Comparison of ENCODE assay signal across 10 mouse cellular contexts in genomic region chr11:50476971-50477370, GRCm38 (mm10). TPM values are rescaled to one million over a fixed set of nuclear protein-coding genes. Genes with fewer than 3 reads are reported as not detected.
DNase-seq lines count a peak whose midpoint lies in the region; ATAC-seq and TF ChIP-seq lines count a peak whose summit lies in the region.
"Had no signal": no experiment of that assay in that cellular context is flagged by ENCODE, and none has a peak within 500 bp of the region (broad histone marks: within the 10 kb centered on the region; RNA-seq: fewer than 3 reads in every experiment).

No protein-coding gene starts in this region.

- ATAC-seq in kidney, postnatal 0 days (replicated peaks; ENCODE audit: low FRiP score, low read depth) = no peak
- 0 out of 2 replicates have a peak, but pooled peaks have one; percentile 41 for ATAC-seq in embryonic facial prominence, embryonic 12.5 days (ENCODE audit: insufficient number of reproducible peaks, insufficient read depth, low FRiP score, low TSS enrichment)
- peak; percentile 72 for ATAC-seq in hindbrain, embryonic 16.5 days
- ATAC-seq in inflammation-experienced regulatory T-cells, adult 6 months = no peak

- no peaks in the 10 kb centered on the region for H3K27me3 ChIP-seq in kidney, postnatal 0 days (ENCODE audit: insufficient read depth, low read length)
- no peaks in the 10 kb centered on the region for H3K27me3 ChIP-seq in embryonic facial prominence, embryonic 12.5 days
- no peaks in the 10 kb centered on the region for H3K27me3 ChIP-seq in hindbrain, embryonic 16.5 days (replicated peaks; ENCODE audit: control insufficient read depth, insufficient read depth, low read length)

- no peak overlapping the region for H3K9ac ChIP-seq in kidney, postnatal 0 days (ENCODE audit: low read depth, low read length)
- H3K9ac ChIP-seq in embryonic facial prominence, embryonic 12.5 days = no peak overlapping the region
- no peak overlapping the region for H3K9ac ChIP-seq in hindbrain, embryonic 16.5 days (ENCODE audit: low read depth, low read length)
- H3K9ac ChIP-seq: liver, embryonic 14.5 days had no signal

- no peak for TF ChIP-seq CTCF in kidney, postnatal 0 days (IDR thresholded peaks at IDR 0.05; ENCODE audit: low read depth)

- peak; percentile 32 for DNase-seq in embryo, embryonic 11 days
- no peak for DNase-seq in embryo, embryonic 10.5 days (ENCODE audit: low spot score)
- DNase-seq in kidney, postnatal 0 days (ENCODE audit: low spot score) = peak; percentile 28
- no peak for DNase-seq in kidney, adult 11 months
- DNase-seq in B cell, adult 2 months = no peak

- WGBS in kidney, postnatal 0 days = 26% methylated on average over 6 of the region's 6 CpGs
- WGBS in embryonic facial prominence, embryonic 12.5 days = 34% methylated on average over 6 of the region's 6 CpGs
- 16% methylated on average over 6 of the region's 6 CpGs for WGBS in hindbrain, embryonic 16.5 days

- H3K9me3 ChIP-seq in kidney, postnatal 0 days (replicated peaks; ENCODE audit: low read length) = no peaks in the 10 kb centered on the region
- H3K9me3 ChIP-seq in embryonic facial prominence, embryonic 12.5 days = no peaks in the 10 kb centered on the region
- H3K9me3 ChIP-seq in hindbrain, embryonic 16.5 days (ENCODE audit: control insufficient read depth, low read length) = no peaks in the 10 kb centered on the region

- no peaks in the 10 kb centered on the region for H3K4me1 ChIP-seq in kidney, postnatal 0 days (replicated peaks; ENCODE audit: insufficient read depth, low read length)
- H3K4me1 ChIP-seq in embryonic facial prominence, embryonic 12.5 days = 0 out of 2 replicates have a peak, but pooled peaks cover 7% of the 10 kb centered on the region
- peaks cover 5% of the 10 kb centered on the region for H3K4me1 ChIP-seq in hindbrain, embryonic 16.5 days (ENCODE audit: control insufficient read depth, insufficient read depth, low read depth, low read length)

- no peaks in the 10 kb centered on the region for H3K36me3 ChIP-seq in kidney, postnatal 0 days (ENCODE audit: insufficient read depth, low read length)
- H3K36me3 ChIP-seq in embryonic facial prominence, embryonic 12.5 days = no peaks in the 10 kb centered on the region
- no peaks in the 10 kb centered on the region for H3K36me3 ChIP-seq in hindbrain, embryonic 16.5 days (ENCODE audit: control insufficient read depth, insufficient read depth, low read length)

- H3K4me3 ChIP-seq in kidney, postnatal 0 days (replicated peaks; ENCODE audit: low read depth, low read length) = no peak overlapping the region
- no peak overlapping the region for H3K4me3 ChIP-seq in embryonic facial prominence, embryonic 12.5 days
- no peak overlapping the region for H3K4me3 ChIP-seq in hindbrain, embryonic 16.5 days (ENCODE audit: low read length)
- H3K4me3 ChIP-seq: myocyte had no signal

- no peak overlapping the region for H3K27ac ChIP-seq in kidney, postnatal 0 days
- no peak overlapping the region for H3K27ac ChIP-seq in embryonic facial prominence, embryonic 12.5 days
- H3K27ac ChIP-seq in hindbrain, embryonic 16.5 days (ENCODE audit: low read depth, low read length) = no peak overlapping the region
- H3K27ac ChIP-seq: liver, embryonic 14.5 days had no signal

- H3K4me2 ChIP-seq in kidney, postnatal 0 days (ENCODE audit: low read length) = no peak overlapping the region
- H3K4me2 ChIP-seq in embryonic facial prominence, embryonic 12.5 days (replicated peaks) = no peak overlapping the region
- H3K4me2 ChIP-seq in hindbrain, embryonic 16.5 days (ENCODE audit: low read length) = no peak overlapping the region

RNA-seq across cellular contexts. Expression of gene Rufy1, which starts 46.0 kb away (rescaled TPM):
- 29.0 and 31.7 TPM in 2 replicates for polyA plus RNA-seq in kidney, postnatal 0 days (2015; fragmentation: Nextera tagmentation; extraction: Ambion mirVana)
- 24.9 and 27.1 TPM in 2 replicates for polyA plus RNA-seq in embryonic facial prominence, embryonic 12.5 days (2016; fragmentation: Nextera tagmentation; extraction: Ambion mirVana)
- 23.5 and 25.1 TPM in 2 replicates for polyA plus RNA-seq in hindbrain, embryonic 16.5 days (2015; fragmentation: Nextera tagmentation; extraction: Ambion mirVana)
- polyA plus RNA-seq in inflammation-experienced regulatory T-cells, adult 6 months (2017; shearing (Covaris generic)) = 10 to 100 TPM in 2 of 3 experiments, 1 to 10 TPM in 1; 7.8 to 13.4 (median 12.2) TPM

Comparison
In these comparisons a context has a peak if more than half of its experiments do, and no peak if none do; other contexts are left out.
1. DNase-seq: peak in embryo, embryonic 11 days (single experiment) and kidney, postnatal 0 days (single experiment); none in embryo, embryonic 10.5 days (single experiment), kidney, adult 11 months (single experiment) and B cell, adult 2 months (0 of 2).
2. ATAC-seq: peak in embryonic facial prominence, embryonic 12.5 days (single experiment) and hindbrain, embryonic 16.5 days (single experiment); none in kidney, postnatal 0 days (single experiment) and inflammation-experienced regulatory T-cells, adult 6 months (single experiment).